Mouse (Mus musculus): ENCODE results near the gene Opcml.

DNA sequence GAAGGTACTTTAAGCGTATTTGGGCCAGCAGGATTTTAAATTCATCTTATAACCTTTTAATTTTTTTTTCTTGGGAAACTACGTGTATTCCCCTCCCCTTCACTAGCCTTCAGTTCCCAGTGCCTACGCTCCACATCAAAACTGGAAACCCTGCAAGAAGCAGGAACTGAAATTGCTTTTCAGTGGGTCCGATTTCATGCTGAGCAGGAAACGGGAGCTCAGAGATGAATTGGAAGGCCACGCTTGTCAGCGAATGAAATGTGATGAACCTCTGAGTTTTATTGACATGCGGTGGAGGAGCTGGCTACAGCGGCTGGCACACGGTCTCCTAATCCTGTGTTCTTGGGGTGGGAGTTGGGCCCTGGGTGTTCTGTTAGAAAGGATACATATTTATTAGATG lies 834.3 kb downstream of the Opcml start:
- TF ChIP-seq CTCF (IDR thresholded peaks at IDR 0.05; ENCODE audit: borderline replicate concordance, insufficient read depth, low read length) (no peak), POLR2A (IDR thresholded peaks at IDR 0.05; ENCODE audit: low read depth, low read length) (no peak)

Measured in embryonic fibroblast, embryonic 13.5 days (primary cell).